Mouse (Mus musculus): ENCODE results near the gene Gpa33. TPM values are rescaled to one million over a fixed set of nuclear protein-coding genes. Genes with fewer than 3 reads are reported as not detected.
A peak's percentile ranks its signal among the peaks of the same experiment; 100 is the strongest.

Gene Gpa33
- polyA plus RNA-seq, 1 experiment = 0.14 TPM

GRCm38 (mm10) chr1:166209371-166209770 lies 79.3 kb downstream of the Gpa33 start:
- no peak for TF ChIP-seq POLR2A (IDR thresholded peaks at IDR 0.05; ENCODE audit: borderline replicate concordance, extremely low read depth, insufficient read depth, insufficient read length, poor library complexity, severe bottlenecking)
- TF ChIP-seq CTCF (IDR thresholded peaks at IDR 0.05; ENCODE audit: borderline replicate concordance, extremely low read depth, insufficient read depth, insufficient read length) = no peak
- DNase-seq (ENCODE audit: low read depth) = no peak

DNA sequence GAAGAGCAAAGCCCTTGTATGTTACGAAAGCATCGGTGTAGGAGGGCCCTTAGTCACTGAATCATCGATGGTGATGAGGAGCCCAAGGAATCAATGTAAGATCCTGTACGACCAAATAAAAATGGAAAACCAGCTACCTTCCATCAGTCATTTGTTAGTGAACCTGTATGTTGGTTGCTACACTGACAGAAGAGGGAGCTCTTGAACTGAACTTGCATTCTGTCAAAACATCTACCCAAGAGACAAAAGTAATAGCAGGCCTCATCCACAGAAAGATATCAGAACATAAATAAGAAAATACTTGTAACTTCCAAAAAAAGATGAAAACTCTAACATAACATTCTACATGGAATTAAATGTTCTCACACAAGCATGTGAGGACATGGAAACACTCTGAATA lies 84.1 kb downstream of the Gpa33 start:
- peak; percentile 60 for DNase-seq (ENCODE audit: low read depth)
- no peak for TF ChIP-seq POLR2A (IDR thresholded peaks at IDR 0.05; ENCODE audit: borderline replicate concordance, extremely low read depth, insufficient read depth, insufficient read length, poor library complexity, severe bottlenecking)
- peak; percentile 17; the same call in 1 of the 2 replicates for TF ChIP-seq CTCF (IDR thresholded peaks at IDR 0.05; ENCODE audit: borderline replicate concordance, extremely low read depth, insufficient read depth, insufficient read length)

Other genes starting within 250 kb of the Gpa33 start
- gene Pou2f1, start 127.6 kb upstream of the Gpa33 start, polyA plus RNA-seq (2012; rRNA removed) = 16.0 and 21.2 TPM in 2 replicates
- 0.29 and 0.75 TPM in 2 replicates for gene Dusp27, start 2.3 kb upstream of the Gpa33 start, polyA plus RNA-seq (2012; rRNA removed)
- 0.05 and 0.08 TPM in 2 replicates for gene Mael, start 108.5 kb downstream of the Gpa33 start, polyA plus RNA-seq (2012; rRNA removed)
- 4.0 and 7.5 TPM in 2 replicates for gene Ildr2, start 123.9 kb downstream of the Gpa33 start, polyA plus RNA-seq (2012; rRNA removed)
- gene Tada1, start 248.9 kb downstream of the Gpa33 start, polyA plus RNA-seq (2012; rRNA removed) = 69.1 and 75.5 TPM in 2 replicates